Mouse (Mus musculus) urinary bladder, postnatal 25 days (tissue): ENCODE data around the gene Kdm2b.

Experiments used
- DNase-seq: peaks from one replicate; pipeline ENCODE4 v3.0.0; 2022; ENCODE audit warnings: low spot score

Gene Kdm2b

GRCm38 (mm10) chr5:122926341-122926740 lies 63.3 kb downstream of the Kdm2b start:
- no peak for DNase-seq

- peak; percentile 66 for DNase-seq
These were observed 64.1 kb downstream of the Kdm2b start for GRCm38 (mm10) chr5:122925534-122925958.

GRCm38 (mm10) chr5:122923871-122924465 lies 65.7 kb downstream of the Kdm2b start:
- DNase-seq, result no peak

DNA sequence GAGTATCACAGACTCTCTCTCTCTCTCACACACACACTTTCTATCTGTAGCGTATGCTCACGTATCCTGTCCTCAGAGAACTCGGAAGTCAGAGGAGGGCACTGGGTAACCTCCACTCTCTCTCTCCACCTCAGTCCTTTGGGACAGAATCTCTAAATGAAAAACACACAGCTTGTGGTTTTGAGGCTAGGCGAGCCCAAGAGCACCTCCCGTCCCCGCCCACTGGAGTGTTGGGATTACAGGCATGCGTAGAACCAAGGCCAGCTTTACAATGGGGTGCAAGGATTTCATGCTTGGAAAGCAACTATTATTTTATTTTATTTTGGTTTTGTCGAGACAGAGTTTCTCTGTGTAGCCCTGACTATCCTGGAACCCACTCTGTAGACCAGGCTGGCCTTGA lies 67.7 kb downstream of the Kdm2b start:
- no peak for DNase-seq

DNA sequence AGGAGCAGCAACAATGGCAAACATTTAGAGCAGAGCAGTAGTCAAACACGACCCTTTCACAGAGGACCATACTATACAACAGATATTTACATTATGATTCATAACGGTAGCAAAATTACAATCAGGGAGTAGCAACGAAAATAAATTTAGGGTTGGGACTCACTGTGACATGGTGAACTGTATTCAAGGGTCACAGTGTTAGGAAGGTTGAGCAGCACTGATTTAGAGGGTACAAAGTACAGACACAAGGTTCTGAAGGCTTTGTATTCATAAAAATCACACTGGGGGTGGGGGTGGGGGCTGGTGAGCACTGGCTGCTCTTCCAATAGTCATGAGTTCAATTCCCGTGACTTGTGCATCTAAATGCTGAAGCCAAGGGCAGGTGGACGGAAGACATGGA lies 69.1 kb downstream of the Kdm2b start:
- DNase-seq, result no peak

GRCm38 (mm10) chr5:122917982-122918711 lies 71.5 kb downstream of the Kdm2b start:
- DNase-seq, result no peak

- no peak for DNase-seq
These were observed 73.5 kb downstream of the Kdm2b start for GRCm38 (mm10) chr5:122916147-122916546.

- no peak for DNase-seq
These were observed 76.8 kb downstream of the Kdm2b start for GRCm38 (mm10) chr5:122912863-122913262.

GRCm38 (mm10) chr5:122909481-122909880 lies 80.1 kb downstream of the Kdm2b start:
- no peak for DNase-seq

DNA sequence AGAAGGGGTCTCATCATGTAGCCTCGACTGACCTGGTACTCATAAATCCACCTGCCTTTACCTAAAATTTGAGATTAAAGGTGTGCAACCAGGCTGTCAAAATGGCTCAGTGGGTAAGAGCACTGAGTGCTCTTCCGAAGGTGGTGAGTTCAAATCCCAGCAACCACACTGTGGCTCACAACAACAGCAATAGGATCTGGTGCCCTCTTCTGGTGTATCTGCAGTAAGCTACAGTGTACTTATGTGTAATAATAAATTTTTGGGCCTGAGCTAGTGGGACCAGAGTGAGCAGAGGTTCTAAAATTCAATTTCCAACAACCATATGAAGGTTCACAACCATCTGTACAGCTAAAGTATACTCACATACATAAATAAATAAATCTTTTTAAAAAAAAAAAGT lies 81.6 kb downstream of the Kdm2b start:
- no peak for DNase-seq

GRCm38 (mm10) chr5:122907182-122907581 lies 82.4 kb downstream of the Kdm2b start:
- no peak for DNase-seq

DNA sequence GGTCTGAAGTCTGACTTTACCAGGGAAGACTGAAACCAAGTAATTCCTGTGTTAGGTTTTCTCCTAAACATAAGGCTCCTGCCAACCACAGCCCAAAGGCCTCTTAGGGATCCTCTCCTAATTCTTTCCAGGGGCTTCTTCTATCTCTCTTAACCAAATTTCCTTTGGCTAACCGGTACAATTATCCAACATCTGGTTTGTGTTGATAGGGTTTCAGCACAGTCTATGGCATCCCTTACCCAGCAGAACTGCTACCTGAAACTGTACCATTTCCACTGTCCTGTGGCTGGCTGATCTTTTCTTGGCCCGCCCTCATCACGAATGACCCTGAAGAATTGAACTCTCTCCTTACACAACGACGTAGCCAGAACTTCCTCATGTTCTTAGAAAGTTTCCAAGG lies 86.5 kb downstream of the Kdm2b start:
- DNase-seq, result no peak

DNA sequence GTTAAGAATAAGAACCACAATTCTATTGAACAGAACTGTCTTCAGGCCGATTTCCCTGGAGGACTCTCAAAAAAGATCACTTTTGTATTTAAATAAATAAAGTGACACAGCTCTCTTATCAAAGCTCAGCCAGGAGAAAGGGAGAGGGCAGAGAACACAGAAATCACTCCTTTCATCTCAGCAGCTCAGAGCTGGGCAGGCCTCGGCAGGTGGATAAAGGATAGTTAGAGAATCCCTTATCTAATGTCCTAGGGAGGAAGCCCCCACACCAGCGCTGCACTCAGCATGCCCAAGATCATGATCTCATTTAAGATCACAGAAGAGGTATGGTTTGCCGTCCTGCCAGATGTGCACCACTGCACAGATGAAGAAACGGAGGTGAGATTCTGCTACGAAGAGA lies 87.4 kb downstream of the Kdm2b start:
- no peak for DNase-seq

GRCm38 (mm10) chr5:122901666-122902065 lies 88.0 kb downstream of the Kdm2b start:
- DNase-seq, result no peak

DNA sequence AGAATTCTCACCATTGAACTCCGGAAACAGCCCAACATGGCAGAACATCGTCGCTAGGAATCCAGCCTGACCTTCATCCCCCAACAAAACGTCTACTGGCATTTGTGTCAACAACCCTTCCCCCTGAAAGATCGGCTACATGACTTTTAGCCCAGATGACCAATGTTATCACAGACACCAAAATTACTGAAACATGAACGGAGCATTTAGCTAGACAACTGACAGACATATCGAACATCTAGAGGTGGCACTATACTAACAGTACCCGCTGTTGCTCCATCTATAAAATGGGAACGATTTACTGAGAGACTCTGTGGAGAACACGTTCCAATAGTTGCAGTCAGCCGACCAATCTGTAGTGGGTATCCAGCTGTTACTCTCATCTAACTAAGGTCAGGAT lies 88.4 kb downstream of the Kdm2b start:
- DNase-seq, result no peak

- DNase-seq, result no peak
These were observed 89.0 kb downstream of the Kdm2b start for GRCm38 (mm10) chr5:122900558-122901171.

DNA sequence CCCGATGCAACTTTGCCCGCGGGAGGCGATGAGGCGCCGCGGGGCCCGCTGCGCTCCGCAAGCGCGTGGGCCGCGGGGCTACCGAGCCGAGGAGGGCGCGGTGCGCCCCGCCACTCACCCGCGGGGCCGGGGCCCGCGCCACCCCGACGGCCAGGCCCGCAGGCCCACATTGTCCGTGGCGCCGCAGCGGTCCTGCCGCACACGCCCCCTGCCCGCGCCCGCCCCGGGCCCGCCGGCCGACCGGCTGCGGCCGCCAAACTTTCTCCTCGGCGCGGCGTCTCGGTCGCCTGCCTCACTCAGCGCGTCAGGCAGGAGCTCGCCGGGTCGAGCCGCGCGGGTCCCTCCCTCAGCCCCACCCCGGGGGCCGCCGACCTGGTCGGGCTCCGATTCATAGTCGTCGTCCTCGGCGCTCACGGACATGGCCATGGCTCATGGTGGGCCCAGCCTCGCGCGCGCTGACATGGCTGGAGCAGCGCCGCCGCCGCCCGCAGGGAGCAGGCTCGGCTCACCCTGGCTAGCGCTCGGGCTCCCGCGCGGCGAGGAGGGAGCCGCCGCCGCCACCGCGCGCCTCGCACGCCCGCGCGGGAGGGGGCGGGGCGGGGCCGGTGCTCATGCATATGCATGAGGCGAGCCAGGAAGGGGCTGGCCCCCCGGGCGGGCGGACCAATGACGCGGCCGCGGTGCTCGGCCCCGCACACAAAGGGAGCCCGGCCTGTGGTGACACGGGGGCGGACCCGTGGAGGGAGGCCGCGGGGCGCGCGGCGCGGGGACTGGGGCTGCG lies 89.7 kb downstream of the Kdm2b start:
- DNase-seq, result peak; percentile 88

DNA sequence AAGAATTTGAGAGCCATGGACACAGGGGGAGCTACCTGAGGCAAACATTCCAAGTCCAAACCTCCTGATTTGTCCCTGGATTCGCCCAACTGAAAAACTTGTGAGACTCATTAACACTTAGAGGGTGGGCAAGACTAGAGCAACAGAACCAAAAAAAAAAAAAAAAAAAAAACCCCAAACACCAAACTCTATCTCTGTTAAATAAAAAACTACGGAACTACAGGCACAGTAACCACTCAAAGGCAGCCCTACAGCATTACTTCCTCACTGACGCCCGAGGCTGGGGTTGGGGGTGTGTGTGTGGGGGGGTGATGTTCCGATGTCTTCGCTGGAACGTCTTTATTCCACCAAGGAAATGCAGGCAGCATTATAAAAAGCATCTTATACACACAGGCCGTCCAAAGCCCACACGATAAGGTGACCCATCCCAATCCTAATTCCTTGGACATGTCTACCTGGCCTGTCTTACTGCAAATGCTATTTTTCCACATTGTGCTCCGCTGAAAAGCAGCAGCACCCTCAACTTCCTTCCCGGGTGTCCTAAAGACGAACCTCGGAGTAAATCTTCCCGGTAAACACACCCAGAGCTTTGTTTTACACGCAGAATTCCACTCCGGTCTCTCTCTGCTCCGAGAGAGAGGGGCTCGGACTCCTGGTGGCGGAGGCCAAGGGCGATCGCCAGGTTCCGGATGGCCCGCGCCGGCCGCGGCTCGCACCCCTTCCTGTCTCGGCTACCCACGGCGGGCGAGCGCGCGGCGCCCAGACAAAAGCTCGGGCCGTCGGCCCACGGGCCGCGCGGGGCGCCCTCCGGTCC lies 90.5 kb downstream of the Kdm2b start:
- no peak for DNase-seq

GRCm38 (mm10) chr5:122898153-122898552 lies 91.5 kb downstream of the Kdm2b start:
- no peak for DNase-seq

GRCm38 (mm10) chr5:122894821-122895220 lies 94.8 kb downstream of the Kdm2b start:
- DNase-seq, result no peak

- DNase-seq, result no peak
These were observed 95.5 kb downstream of the Kdm2b start for GRCm38 (mm10) chr5:122894007-122894637.
